Mouse (Mus musculus) midbrain, embryonic 15.5 days (tissue): ENCODE data around the gene Tex36. TPM values are rescaled to one million over a fixed set of nuclear protein-coding genes. Genes with fewer than 3 reads are reported as not detected.

Experiments used
- ATAC-seq: fragments of 200-750 bp; cut with Nextera tagmentation; replicated peaks from 2 replicates; pipeline ENCODE4 v1.8.0; 2017; ENCODE audit warnings: moderate TSS enrichment
- H3K27ac ChIP-seq: fragments of 300-500 bp; sonication (generic); 2 replicates; pipeline ENCODE4 v1.5.1; 2015; ENCODE audit warnings: mild to moderate bottlenecking, inconsistent platforms
- H3K27me3 ChIP-seq: fragments of 300-500 bp; sonication (generic); replicated peaks from 2 replicates; pipeline ENCODE4 v1.6.1; 2015; ENCODE audit warnings: inconsistent platforms
- H3K36me3 ChIP-seq: fragments of 300-500 bp; sonication (generic); replicated peaks from 2 replicates; pipeline ENCODE4 v1.6.1; 2015; ENCODE audit warnings: inconsistent platforms
- H3K4me1 ChIP-seq: fragments of 300-500 bp; sonication (generic); 2 replicates; pipeline ENCODE4 v1.6.1; 2015; ENCODE audit warnings: inconsistent platforms
- H3K4me2 ChIP-seq: fragments of 300-500 bp; sonication (generic); 2 replicates; pipeline ENCODE4 v1.6.1; 2015; ENCODE audit warnings: inconsistent platforms, mild to moderate bottlenecking, moderate library complexity
- H3K4me3 ChIP-seq: fragments of 300-500 bp; sonication (generic); 2 replicates; pipeline ENCODE4 v1.5.1; 2015; ENCODE audit warnings: mild to moderate bottlenecking, inconsistent platforms
- H3K9ac ChIP-seq: fragments of 300-500 bp; sonication (generic); 2 replicates; pipeline ENCODE4 v1.6.1; 2015; ENCODE audit warnings: mild to moderate bottlenecking, inconsistent platforms
- H3K9me3 ChIP-seq: fragments of 300-500 bp; sonication (generic); 2 replicates; pipeline ENCODE4 v1.6.1; 2016; ENCODE audit warnings: inconsistent platforms
- WGBS: fragments of 180-500 bp; shearing (Covaris S2); methylation state at CpG from one replicate; pipeline ENCODE4 v1.1.7; 2015; ENCODE audit warnings: mixed read lengths; 5-methylcytosine and 5-hydroxymethylcytosine counted together
- polyA plus RNA-seq: library from polyadenylated mRNA; unstranded; fragments of >200 nt; fragmentation: Nextera tagmentation; extraction: Ambion mirVana; gene quantifications from 2 replicates; pipeline ENCODE4 v1.2.1, GENCODE M21; 2015

The Tex36 gene
- polyA plus RNA-seq, 1 experiment from 2014 or later: not detected

- Histone ChIP-seq H3K4me3 (no peak overlapping the region), H3K4me2 (no peak overlapping the region), H3K27ac (no peak overlapping the region), H3K9ac (no peak overlapping the region), H3K9me3 (no peaks in the 10 kb centered on the region), H3K27me3 (no peaks in the 10 kb centered on the region), H3K36me3 (no peaks in the 10 kb centered on the region), H3K4me1 (no peaks in the 10 kb centered on the region)
- no peak for ATAC-seq
- 80% methylated on average over 20 of the region's 20 CpGs for WGBS
These were observed 22.3 kb downstream of the Tex36 start for GRCm38 (mm10) chr7:133579491-133580295.

GRCm38 (mm10) chr7:133576825-133577224 is 25.1 kb downstream of the Tex36 start:
- Histone ChIP-seq H3K9me3 (no peaks in the 10 kb centered on the region), H3K4me1 (no peaks in the 10 kb centered on the region), H3K9ac (no peak overlapping the region), H3K36me3 (no peaks in the 10 kb centered on the region), H3K4me3 (no peak overlapping the region), H3K27ac (no peak overlapping the region), H3K27me3 (no peaks in the 10 kb centered on the region), H3K4me2 (no peak overlapping the region)
- no peak for ATAC-seq
- 54% methylated on average over 4 of the region's 4 CpGs for WGBS

GRCm38 (mm10) chr7:133576281-133576680 is 25.7 kb downstream of the Tex36 start:
- no peak overlapping the region for H3K4me2 ChIP-seq
- H3K36me3 ChIP-seq: no peaks in the 10 kb centered on the region
- H3K4me3 ChIP-seq: no peak overlapping the region
- H3K9me3 ChIP-seq: no peaks in the 10 kb centered on the region
- H3K27ac ChIP-seq: no peak overlapping the region
- WGBS: 67% methylated on average over 6 of the region's 6 CpGs
- no peak overlapping the region for H3K9ac ChIP-seq
- H3K4me1 ChIP-seq: no peaks in the 10 kb centered on the region
- no peak for ATAC-seq
- H3K27me3 ChIP-seq: no peaks in the 10 kb centered on the region

- Histone ChIP-seq H3K4me2 (no peak overlapping the region), H3K27me3 (no peaks in the 10 kb centered on the region), H3K4me1 (no peaks in the 10 kb centered on the region), H3K4me3 (no peak overlapping the region), H3K9me3 (no peaks in the 10 kb centered on the region), H3K9ac (no peak overlapping the region), H3K27ac (no peak overlapping the region), H3K36me3 (no peaks in the 10 kb centered on the region)
- WGBS: 43% methylated on average over 3 of the region's 3 CpGs
- ATAC-seq: no peak
These were observed 30.0 kb downstream of the Tex36 start for GRCm38 (mm10) chr7:133571927-133572326.

- H3K4me2 ChIP-seq: no peak overlapping the region
- H3K9me3 ChIP-seq: no peaks in the 10 kb centered on the region
- no peak for ATAC-seq
- H3K4me3 ChIP-seq: no peak overlapping the region
- H3K4me1 ChIP-seq: no peaks in the 10 kb centered on the region
- H3K27me3 ChIP-seq: no peaks in the 10 kb centered on the region
- no peaks in the 10 kb centered on the region for H3K36me3 ChIP-seq
- 91% methylated on average over 16 of the region's 16 CpGs for WGBS
- H3K27ac ChIP-seq: no peak overlapping the region
- no peak overlapping the region for H3K9ac ChIP-seq
These were observed 32.6 kb downstream of the Tex36 start for GRCm38 (mm10) chr7:133569194-133569880.

GRCm38 (mm10) chr7:133564600-133564999 is 37.4 kb downstream of the Tex36 start:
- no peak for ATAC-seq
- H3K4me1 ChIP-seq: no peaks in the 10 kb centered on the region
- H3K36me3 ChIP-seq: no peaks in the 10 kb centered on the region
- H3K9me3 ChIP-seq: no peaks in the 10 kb centered on the region
- H3K4me3 ChIP-seq: no peak overlapping the region
- WGBS: 90% methylated on average over 8 of the region's 8 CpGs
- no peak overlapping the region for H3K27ac ChIP-seq
- no peak overlapping the region for H3K9ac ChIP-seq
- no peaks in the 10 kb centered on the region for H3K27me3 ChIP-seq
- no peak overlapping the region for H3K4me2 ChIP-seq

GRCm38 (mm10) chr7:133563175-133563824 is 38.7 kb downstream of the Tex36 start:
- no peak for ATAC-seq
- H3K4me3 ChIP-seq: no peak overlapping the region
- H3K9me3 ChIP-seq: no peaks in the 10 kb centered on the region
- 78% methylated on average over 3 of the region's 3 CpGs for WGBS
- H3K27me3 ChIP-seq: no peaks in the 10 kb centered on the region
- H3K4me1 ChIP-seq: no peaks in the 10 kb centered on the region
- H3K9ac ChIP-seq: no peak overlapping the region
- H3K36me3 ChIP-seq: no peaks in the 10 kb centered on the region
- H3K27ac ChIP-seq: no peak overlapping the region
- no peak overlapping the region for H3K4me2 ChIP-seq

- H3K4me2 ChIP-seq: no peak overlapping the region
- H3K9me3 ChIP-seq: no peaks in the 10 kb centered on the region
- no peak for ATAC-seq
- H3K36me3 ChIP-seq: no peaks in the 10 kb centered on the region
- no peak overlapping the region for H3K9ac ChIP-seq
- no peaks in the 10 kb centered on the region for H3K4me1 ChIP-seq
- H3K27me3 ChIP-seq: no peaks in the 10 kb centered on the region
- H3K4me3 ChIP-seq: no peak overlapping the region
- 78% methylated on average over 8 of the region's 8 CpGs for WGBS
- no peak overlapping the region for H3K27ac ChIP-seq
These were observed 46.0 kb downstream of the Tex36 start for GRCm38 (mm10) chr7:133555786-133556492.

- no peak overlapping the region for H3K4me2 ChIP-seq
- H3K9ac ChIP-seq: no peak overlapping the region
- ATAC-seq: no peak
- H3K27me3 ChIP-seq: no peaks in the 10 kb centered on the region
- no peaks in the 10 kb centered on the region for H3K36me3 ChIP-seq
- no peaks in the 10 kb centered on the region for H3K9me3 ChIP-seq
- no peak overlapping the region for H3K4me3 ChIP-seq
- WGBS: 90% methylated on average over 7 of the region's 7 CpGs
- H3K4me1 ChIP-seq: no peaks in the 10 kb centered on the region
- no peak overlapping the region for H3K27ac ChIP-seq
These were observed 49.5 kb downstream of the Tex36 start for GRCm38 (mm10) chr7:133552306-133552991.

GRCm38 (mm10) chr7:133551000-133551399 is 51.0 kb downstream of the Tex36 start:
- Histone ChIP-seq H3K27ac (no peak overlapping the region), H3K36me3 (no peaks in the 10 kb centered on the region), H3K27me3 (no peaks in the 10 kb centered on the region), H3K4me2 (no peak overlapping the region), H3K4me3 (no peak overlapping the region), H3K4me1 (no peaks in the 10 kb centered on the region), H3K9me3 (no peaks in the 10 kb centered on the region), H3K9ac (no peak overlapping the region)
- 60% methylated on average over 2 of the region's 2 CpGs for WGBS
- ATAC-seq: no peak

- no peak overlapping the region for H3K9ac ChIP-seq
- H3K36me3 ChIP-seq: no peaks in the 10 kb centered on the region
- H3K27ac ChIP-seq: no peak overlapping the region
- no peak overlapping the region for H3K4me3 ChIP-seq
- no peaks in the 10 kb centered on the region for H3K27me3 ChIP-seq
- WGBS: 81% methylated on average over 4 of the region's 4 CpGs
- no peak for ATAC-seq
- no peaks in the 10 kb centered on the region for H3K4me1 ChIP-seq
- no peaks in the 10 kb centered on the region for H3K9me3 ChIP-seq
- no peak overlapping the region for H3K4me2 ChIP-seq
These were observed 53.5 kb downstream of the Tex36 start for GRCm38 (mm10) chr7:133548434-133548833.

GRCm38 (mm10) chr7:133545631-133546030 is 56.3 kb downstream of the Tex36 start:
- no peak overlapping the region for H3K4me3 ChIP-seq
- H3K27ac ChIP-seq: no peak overlapping the region
- 71% methylated on average over 3 of the region's 3 CpGs for WGBS
- no peaks in the 10 kb centered on the region for H3K9me3 ChIP-seq
- ATAC-seq: no peak
- H3K4me1 ChIP-seq: no peaks in the 10 kb centered on the region
- H3K27me3 ChIP-seq: no peaks in the 10 kb centered on the region
- H3K4me2 ChIP-seq: no peak overlapping the region
- no peaks in the 10 kb centered on the region for H3K36me3 ChIP-seq
- no peak overlapping the region for H3K9ac ChIP-seq
